Mouse (Mus musculus) cerebellum, adult 18-20 months (tissue): ENCODE data around the gene Astn2.

ENCODE experiments used
- DNase-seq, 2 experiments: peaks; one replicate each; pipeline ENCODE4 v3.0.0; 2021

Astn2 gene

DNA sequence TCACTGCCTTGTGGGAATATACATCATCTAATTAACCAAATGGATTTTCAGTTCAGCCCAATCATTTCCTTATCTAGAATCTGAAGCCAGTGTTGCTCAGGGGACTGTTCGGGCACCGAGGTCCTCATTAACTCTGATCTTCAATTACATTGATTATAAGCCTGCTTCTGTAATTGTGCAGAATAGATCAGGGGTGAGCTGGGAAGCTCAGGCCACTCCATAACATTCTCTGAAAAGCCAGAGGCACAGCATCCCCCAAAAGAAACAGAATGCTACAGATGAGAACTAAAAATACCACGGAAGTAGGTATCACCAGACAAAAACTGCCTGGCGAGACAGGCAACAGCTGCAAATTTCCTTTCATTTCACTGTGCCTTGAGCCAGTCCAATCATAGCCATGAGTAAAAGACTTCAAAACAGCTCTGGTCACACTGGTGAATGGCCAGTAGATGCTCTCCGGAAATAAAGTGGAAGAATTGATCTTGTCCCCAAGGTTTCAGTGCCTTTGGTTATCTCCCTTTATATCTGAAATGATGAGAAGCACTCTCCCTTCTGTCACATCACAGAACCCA lies 445.1 kb downstream of the Astn2 start:
- no peak for DNase-seq

DNA sequence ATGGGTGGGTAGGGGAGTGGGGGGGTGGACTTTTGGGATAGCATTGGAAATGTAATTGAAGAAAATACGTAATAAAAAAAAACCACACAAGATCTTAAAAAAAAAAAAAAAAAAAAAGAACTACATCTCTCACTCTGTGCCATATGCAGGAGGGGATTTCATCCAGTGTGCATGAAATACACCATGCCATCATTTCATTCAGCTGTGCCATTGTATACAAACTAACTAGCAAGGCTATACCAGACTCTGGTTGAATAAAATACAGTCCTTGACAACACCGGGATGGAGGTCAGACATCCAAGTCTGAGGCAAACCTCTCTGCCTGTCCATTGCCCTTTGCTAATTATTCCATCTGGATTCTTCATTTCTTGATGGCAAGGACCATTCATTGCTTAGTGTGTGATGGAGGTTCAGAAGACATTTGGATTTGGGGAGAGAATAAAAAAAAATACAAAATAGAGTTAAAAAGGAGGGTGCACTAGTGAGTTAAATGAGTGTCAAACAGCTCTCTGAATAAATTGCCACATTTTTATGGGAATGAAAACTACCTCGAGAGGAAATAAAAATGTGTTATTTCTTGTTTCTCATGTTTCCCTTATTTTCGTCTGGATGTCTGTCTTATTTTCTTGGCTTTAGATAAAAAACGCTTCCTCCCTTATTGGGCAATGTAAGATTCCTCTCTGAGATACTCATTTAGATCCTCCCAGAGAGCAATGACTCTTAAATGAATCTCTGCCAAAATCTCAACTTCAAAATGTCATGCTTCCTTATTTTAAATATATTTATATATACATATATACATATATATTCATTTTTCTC lies 445.8 kb downstream of the Astn2 start:
- no peak for DNase-seq

DNA sequence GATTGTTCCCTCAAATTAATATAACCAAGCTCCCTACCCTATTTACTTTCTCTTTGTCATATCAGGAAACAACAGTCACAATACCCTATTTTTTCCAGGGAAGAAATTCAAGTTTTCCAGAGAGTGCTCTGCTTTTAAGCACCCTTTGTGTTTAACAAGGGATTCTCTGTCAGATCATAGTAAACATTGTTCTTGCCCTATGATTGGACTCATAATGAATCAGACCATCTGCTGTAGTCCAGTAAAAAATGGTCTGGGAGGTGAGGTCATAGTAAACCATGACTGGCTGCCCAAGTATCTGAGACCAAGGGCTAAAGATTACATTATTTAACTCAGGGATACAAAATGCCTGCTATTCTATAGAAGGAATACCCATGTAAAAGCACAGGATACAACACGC lies 452.5 kb downstream of the Astn2 start:
- no peak for DNase-seq

DNA sequence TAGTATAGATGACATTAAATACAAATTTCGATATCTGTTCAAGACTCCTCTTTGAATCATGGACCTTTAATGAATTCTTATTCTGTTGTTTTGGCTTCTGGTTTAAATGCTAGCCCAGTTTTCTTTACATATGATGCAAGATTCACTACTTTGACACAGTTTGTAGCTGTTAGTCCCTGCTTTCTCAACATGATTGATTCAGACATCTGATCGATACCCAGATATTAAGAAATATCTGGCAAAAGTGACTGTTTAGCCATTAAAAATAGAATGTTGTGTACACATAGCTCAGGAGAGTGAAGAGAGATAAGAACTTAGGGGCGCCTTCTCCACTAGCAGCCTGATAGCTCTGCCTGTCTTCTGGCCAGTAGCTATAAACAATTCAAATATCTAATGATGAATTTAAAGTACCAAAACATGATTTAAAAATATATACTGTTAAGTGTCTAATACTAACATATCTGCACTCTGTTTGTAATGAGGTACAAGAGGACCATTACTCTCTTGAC lies 457.2 kb downstream of the Astn2 start:
- DNase-seq: no peak

DNA sequence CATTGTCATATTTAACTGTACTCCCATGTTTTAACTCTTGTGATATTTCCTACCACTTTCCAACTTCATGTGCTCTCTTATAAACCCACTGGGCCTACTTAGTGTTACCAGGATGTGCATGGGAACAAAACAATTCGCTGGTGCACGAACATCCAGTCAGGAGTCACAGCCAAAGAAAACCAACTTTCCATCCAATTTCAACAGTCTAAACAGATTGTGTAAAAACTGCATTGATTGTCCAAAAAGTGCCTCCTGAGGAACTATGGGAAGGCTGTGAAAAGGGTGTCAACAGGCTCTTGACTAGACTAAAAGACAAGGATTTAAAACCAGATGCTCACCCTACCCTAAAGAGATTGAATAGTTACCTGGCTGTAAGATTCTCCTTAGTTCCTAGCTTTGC lies 458.4 kb downstream of the Astn2 start:
- DNase-seq: no peak

DNA sequence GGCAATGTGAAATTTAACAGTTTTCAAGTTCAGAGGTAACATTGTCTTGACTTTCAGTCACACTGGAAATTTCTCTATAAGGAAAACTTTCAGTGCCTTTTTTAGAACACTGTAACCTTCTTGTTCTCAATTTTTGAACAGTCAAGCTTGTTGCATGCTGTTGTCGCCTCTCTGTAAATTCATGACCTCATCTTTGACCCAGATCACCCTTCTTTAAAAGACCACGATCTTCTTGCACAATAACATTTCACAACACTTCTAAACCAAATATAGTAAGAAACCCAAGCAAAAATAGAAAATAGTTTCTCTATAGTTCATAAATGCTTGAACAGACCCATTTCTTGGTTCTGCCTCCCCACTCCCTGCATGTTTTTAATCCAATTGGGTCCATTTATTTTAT lies 473.5 kb downstream of the Astn2 start:
- DNase-seq: no peak

DNA sequence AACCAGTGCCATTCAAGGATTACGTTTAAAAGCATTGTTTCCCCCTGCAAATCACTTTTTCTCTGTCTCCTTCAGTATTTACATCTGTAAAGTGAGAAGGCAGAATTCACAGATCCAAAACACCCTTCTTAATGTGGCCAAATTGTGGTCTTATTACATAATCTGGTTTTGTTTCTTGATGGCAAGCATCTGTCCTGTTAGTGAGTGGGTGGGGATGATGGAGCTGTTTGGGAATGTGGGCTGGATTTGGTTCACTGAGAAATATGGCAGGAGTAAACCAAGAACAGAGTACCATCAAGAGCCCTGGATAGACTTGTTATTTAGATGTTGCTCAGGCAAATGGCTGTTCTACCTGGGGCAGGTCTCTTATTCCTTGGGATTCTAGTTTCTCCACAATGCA lies 484.1 kb downstream of the Astn2 start:
- no peak for DNase-seq

DNA sequence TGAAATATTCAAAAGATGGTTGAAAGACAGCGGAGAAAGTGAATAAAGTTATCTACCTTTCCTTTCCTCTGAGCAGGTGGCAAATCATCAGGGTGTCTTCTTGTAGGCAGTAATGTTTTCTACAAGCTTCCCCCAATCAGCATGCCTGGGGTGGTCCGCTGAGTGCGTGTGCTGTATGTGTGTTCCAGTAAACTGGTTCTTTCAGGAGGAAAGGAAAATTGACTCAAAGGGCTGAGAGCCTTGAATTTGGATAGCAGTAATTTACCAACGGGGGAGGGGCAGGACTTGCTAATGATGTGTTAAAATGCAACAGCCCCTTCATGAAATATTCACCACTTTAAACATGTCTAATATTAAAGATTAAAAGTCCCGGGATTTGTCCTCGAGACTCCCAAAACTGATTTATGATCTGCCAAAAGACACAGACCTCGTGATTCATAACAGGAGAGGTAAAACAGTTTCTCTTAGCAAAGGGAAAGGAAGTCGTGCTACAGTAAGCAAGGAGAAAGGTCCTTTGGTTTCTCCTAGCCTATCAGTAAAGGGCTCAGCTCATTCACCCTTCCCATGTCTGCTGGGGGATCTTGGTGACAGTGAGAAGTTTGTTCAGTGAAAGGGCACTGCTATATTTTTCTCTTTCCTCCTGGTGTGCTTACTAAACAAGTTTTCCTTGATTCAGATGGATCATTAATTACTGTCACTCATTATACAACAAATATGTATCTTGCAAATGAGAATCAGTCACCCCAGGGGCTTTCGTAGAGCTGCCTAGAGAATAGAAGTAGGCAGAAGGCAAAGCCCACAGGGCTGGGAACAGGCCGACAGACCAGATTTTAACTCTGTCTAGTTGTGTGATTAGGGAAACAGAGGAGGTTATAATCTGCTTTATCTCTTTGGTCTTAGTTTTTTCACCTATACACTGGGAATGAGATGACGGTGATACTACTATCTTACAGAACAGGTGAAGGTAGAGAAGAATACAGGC lies 488.1 kb downstream of the Astn2 start:
- no peak for DNase-seq

DNA sequence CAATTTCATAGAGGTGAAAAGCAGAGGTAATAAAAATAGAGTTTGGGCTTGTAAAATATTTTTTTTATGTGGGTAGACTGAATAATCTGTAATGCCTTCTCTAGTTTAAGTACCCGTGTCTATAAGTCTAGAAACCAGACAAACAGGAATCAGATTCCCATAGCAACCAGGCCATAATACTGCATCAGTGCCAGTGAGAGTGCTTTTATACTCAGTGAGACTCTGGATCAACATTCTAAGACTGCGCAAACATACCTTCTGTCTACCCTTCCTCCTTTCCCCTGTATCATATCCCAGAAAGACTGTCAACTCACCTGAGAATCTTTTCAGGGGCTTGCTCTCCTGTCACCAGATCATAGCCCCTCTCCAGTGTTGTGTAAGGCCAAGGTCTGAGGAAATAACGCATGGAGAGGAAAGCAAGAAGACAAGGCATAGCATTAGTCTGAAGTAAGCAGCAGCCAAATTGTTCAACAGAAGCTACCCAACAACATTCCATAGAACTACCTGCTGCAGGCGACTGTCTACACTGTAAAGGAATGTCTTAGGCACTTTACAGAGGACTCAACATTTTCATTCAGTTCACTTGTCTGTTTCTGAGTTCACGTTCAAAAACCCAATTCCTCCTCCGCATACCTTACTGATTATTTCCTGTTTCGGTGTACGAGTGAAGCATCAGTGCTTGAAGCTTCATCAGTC lies 492.0 kb downstream of the Astn2 start:
- DNase-seq: no peak

DNA sequence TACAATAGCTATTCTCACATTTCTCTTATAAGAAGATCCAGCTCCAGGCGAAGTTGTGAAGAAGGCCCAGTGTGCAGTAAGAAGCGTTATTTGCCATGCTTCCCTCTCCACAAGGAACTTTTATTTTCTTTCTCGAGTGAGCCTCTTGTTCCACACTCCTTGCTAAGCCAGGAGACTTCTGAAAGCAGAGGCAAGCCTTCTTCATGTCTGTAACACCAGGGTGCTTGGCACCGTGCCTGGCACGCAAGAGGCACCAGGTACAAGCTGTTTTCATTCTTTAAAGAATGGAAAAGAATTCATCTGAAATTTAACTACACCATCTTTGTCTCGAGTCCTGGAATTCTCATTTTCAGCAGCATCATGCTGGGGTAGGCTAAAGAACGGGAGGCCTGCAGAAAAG lies 496.8 kb downstream of the Astn2 start:
- DNase-seq: peak; percentile 76 to 78

DNA sequence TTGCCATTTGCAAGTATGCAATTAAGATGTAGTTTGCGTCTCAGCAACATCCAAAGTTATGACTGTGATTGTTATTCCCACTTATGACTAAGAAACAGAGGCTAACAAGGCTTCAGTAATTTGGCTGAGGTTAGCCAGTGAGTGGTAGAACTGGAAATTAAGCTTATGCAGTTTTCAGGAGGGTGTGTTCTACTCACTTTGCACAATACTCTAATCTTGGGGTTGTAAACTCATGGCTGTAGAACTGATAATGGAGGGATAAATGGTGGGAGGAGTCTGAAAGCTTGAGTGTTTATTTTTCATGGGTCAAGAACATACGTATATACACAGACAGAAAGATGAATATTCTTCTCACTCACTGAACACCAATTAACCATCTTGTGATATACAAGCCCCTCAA lies 499.4 kb downstream of the Astn2 start:
- DNase-seq: no peak

DNA sequence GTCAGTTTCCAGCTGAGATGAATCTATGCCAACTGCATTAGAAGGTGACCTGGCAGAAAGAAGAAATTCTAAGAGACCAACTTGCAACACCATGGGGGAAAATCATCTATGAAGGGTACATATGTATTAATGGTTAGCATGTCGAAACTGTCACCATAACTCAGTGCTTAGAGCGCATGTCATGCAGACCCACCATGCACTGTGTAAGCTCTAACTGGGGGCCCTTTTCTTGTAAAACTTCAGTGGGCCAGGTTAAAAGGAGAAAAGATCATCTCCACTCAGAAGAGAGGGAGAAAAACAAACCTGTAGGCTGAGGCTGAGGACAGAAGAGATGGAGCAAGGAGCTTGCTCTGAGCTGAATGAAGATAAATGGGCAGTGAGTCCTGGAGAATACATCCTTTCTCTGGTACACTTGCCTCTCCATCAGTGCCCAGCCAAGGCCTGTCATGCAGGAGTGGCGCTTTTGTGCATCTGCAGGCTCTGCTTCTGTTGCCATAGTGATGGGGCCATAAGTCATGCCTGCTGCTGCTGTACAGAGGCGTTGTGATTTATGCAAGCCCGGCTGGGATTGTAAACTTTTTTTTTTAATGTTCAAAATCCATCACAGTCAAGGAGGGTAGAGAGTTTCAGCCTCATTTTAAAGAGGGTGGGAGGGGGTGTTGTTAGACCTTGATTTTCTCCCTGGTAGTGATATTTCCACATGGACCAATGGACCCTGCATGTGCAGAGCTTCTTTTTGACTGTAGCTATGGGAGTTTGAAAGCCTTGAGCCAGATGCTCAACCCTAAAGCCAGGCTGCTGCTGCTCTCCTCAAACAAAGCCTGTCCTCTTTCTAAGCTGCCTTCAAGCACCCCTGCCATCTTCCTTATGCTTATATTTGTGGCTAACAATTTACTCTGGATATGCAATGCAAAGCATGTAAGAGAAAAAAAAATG lies 508.1 kb downstream of the Astn2 start:
- DNase-seq: no peak

DNA sequence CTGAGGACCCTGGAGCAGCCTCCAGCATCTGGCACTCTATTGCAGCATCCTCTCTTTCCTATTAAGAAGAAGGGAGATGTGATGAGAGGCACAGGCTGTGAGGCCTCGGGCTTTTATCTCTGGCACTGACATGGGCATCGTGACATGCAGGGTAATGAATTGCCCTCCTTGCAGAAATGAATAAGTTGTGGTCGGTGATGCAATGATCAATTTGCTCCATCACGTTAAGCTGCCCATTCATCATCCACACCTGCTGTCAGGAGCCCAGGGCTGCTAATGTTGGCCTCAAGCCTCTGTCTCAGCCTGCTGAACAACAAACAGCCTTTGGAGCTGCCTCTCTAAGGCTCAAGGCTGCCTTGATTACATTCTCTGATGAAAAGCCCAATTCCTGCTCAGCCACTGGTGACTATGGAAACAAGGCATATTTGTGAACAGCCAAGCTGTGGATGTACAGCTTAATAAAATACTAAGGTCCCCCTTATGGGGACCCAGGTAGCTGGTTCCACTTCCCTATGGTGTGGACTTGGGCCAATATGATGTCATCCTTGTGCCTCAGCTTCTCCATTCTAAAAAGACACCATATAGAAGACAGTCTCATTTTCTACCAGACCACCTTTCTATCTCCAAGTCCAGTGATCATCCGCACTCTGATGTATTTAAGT lies 515.9 kb downstream of the Astn2 start:
- DNase-seq: peak in 1 of 2 experiments; percentile 24

DNA sequence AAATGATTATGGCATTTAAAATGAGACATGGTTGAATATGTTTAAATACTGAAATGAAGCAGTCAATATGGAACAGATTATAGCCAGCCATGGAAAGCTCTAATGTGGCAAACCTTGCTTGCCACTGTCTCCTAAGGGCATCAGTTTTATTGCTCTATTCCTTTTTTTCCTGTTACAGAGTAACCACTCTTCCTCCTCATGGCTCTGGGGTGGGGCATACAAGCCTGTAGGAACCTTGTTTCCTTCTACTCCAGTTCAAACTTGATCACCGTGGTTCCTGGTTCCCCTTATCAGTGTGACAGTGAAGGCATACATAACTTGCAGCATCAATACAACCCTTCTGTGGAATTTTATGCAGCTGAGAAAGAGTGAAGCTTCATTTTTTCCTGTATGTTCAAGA lies 517.5 kb downstream of the Astn2 start:
- no peak for DNase-seq

DNA sequence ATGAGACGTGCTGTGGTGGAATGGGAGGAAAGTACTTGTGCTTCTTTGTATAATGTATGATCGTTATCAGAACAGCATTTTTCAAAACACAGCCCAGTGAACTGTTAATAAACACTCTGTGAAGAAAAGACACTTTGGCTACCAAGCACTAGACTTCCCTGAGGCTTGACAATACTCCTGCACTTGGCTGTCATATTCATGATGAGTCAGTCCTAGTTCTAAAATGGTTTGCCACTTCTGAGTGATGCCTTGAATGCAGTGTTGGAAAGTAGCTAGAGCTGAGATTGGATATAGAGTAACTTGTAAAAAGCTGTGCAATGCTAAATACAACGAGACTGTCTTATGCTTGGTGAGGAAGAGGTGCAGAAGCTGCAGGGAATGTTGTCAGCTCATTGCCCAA lies 518.5 kb downstream of the Astn2 start:
- DNase-seq: no peak

DNA sequence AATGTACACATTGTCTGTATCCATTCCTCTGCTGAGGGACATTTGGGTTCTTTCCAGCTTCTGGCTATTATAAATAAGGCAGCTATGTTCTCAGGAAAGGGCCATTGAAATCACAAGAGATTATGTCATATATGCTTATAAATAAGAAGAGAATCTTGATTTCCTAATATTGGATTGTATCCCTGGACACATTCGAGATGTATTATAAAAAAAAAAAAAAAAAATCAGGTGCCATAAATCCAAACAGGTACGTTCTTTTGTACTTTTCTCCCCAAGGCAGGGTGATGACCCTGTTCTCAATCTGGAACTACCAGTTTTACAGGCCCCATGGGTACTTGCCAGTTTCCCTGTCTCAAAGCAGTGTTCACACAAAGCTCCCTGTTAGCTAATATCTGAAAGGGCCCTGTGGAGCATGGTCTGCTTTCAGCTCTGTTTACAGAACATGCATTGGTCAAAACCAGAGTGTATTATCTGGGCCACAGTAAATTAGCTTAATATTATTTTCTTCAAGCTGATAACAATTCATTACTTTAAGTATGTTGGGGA lies 530.1 kb downstream of the Astn2 start:
- no peak for DNase-seq

DNA sequence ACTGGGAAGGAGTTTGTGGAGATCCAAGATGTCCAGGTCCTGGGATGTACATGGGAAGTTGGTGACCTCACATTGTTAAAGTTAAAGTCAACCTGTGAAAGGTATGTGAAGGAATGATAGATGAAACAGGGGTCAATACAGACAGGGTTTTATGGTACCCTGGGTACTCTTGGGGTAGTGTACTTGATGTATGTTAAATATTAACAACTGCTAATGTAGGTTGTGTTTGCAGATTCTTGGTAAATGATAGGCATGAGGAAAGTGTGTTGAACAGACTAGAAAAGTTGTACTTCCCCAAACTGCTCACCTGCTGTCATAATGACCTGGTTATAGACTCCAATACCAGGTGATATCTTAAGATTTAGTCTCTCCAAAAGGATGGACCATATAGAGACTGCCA lies 539.9 kb downstream of the Astn2 start:
- DNase-seq: no peak

DNA sequence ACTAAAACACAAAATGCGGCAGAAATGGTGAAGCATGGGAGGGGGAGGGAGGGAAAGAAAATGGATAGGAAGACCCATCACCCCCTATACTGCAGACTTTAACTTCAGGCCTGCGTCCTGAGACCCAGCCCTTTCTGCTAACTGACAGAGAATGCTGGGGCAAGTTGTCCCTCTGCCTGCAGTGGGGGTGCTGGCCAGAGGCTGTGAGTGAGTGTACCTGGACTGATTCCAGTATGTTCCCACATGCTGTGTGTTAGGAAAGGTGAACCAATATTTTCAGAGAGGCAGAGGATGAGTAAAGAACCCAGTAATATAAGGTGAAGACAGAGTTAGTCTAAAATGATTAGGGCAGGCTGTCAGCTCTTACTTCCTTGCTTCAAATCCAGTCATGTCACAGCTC lies 561.2 kb downstream of the Astn2 start:
- peak; percentile 36 to 41 for DNase-seq

DNA sequence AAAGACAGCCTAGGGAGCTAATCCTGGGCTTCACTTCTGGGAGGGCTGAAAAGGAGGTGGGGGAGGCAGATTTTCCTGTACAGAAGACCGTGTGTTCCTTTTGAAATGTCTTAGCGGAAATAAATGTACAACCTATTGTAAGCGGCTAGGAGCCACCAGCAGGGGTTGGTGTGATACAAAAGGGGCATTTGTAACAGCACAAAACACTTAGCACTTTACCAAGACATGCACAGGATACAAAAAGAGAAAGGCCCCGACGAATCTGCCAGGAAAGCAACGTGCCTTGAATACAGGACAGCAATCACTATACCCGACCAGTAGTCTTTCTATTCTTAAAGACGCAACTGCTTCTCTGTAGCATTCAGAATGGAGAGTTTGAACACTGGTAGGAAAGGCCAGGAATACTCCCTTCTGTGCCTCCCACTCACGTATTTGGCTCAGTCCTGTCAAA lies 564.8 kb downstream of the Astn2 start:
- DNase-seq: peak in 1 of 2 experiments; percentile 13

DNA sequence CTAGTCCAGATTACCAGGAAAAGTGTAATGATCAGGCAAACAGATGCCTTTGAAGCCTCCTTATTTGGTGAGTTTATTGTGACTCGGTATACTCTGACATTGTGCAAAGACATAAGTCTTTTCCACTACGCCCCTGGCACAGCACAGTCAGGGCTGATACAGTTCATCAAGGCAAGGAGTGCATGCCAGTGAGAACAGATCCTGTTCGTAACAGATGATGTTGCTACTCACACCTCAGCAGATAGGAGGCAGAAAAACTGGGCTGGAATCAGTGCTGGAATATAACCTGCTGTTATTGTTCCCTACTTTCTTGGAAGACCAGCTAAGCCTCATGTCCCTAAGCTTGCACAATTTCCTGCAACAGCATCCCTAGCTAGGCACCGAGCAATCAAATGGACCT lies 565.6 kb downstream of the Astn2 start:
- no peak for DNase-seq

DNA sequence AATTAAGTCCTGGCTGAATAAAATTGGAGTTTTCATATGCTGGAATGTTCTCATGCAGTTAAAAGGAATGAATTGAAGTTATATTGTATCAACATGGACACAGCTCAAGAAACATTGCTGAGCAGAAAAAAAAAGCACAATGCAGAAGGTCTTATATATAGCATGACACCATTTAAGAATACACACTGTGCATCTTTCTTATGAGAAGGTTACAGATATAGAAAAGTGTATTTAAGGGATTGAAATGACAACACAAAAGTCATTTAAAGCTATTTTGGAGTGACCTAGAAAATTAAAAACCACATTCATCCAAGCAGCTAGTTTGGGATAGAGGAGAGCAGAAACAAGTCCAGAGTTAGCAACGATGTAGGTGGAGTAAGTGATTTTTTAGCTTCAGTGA lies 571.4 kb downstream of the Astn2 start:
- no peak for DNase-seq
